Comparison of ENCODE assay signal across 10 mouse cellular contexts in the genomic region with DNA sequence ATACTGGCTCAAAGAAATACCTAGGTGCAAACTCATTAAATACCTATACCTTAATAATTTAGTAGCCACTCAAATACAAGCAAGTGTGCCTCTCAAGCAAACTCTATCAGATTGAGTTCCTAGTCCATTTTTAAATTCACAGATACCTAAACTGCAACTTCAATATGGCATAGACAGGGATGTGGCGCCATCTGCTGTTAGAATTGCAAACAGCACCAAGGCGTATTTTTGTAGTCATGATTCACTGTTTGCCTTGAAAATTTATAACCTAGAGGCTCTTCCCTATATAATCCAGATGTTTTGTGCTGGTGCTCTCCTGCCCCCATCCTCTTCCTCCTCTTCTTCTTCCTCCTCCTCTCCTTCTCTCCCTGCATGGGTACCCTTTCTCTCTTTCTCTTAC. TPM values are rescaled to one million over a fixed set of nuclear protein-coding genes. Genes with fewer than 3 reads are reported as not detected.
DNase-seq lines count a peak whose midpoint lies in the region; ATAC-seq and TF ChIP-seq lines count a peak whose summit lies in the region.
"Had no signal": no experiment of that assay in that cellular context is flagged by ENCODE, and none has a peak within 500 bp of the region (broad histone marks: within the 10 kb centered on the region; RNA-seq: fewer than 3 reads in every experiment).

No protein-coding gene starts in this region.

- TF ChIP-seq CTCF in heart, postnatal 0 days (IDR thresholded peaks at IDR 0.05; ENCODE audit: low read depth): peak; percentile 95
- peak; percentile 96 for TF ChIP-seq CTCF in left cerebral cortex, adult 2 months (IDR thresholded peaks at IDR 0.05)

- H3K4me2 ChIP-seq in heart, embryonic 12.5 days: no peak overlapping the region
- no peak overlapping the region for H3K4me2 ChIP-seq in heart, postnatal 0 days (ENCODE audit: low read depth, low read length)
- H3K4me2 ChIP-seq: embryonic facial prominence, embryonic 12.5 days; neural tube, embryonic 12.5 days had no signal

- TF ChIP-seq EP300 in heart, postnatal 0 days (IDR thresholded peaks at IDR 0.05; ENCODE audit: low read depth): no peak

- WGBS in heart, embryonic 12.5 days: 2% methylated on average over 2 of the region's 2 CpGs
- 0% methylated on average over 2 of the region's 2 CpGs for whole genome bisulfite sequencing in heart, postnatal 0 days

- H3K9ac ChIP-seq in heart, embryonic 12.5 days: no peak overlapping the region
- H3K9ac ChIP-seq in heart, postnatal 0 days (replicated peaks; ENCODE audit: low read depth, low read length): no peak overlapping the region
- H3K9ac ChIP-seq: embryonic facial prominence, embryonic 12.5 days; neural tube, embryonic 12.5 days had no signal

- no peaks in the 10 kb centered on the region for H3K27me3 ChIP-seq in heart, embryonic 12.5 days (replicated peaks)
- H3K27me3 ChIP-seq in heart, postnatal 0 days (ENCODE audit: control insufficient read depth, insufficient read depth, low read length): no peaks in the 10 kb centered on the region
- H3K27me3 ChIP-seq: embryonic facial prominence, embryonic 12.5 days; neural tube, embryonic 12.5 days had no signal

- no peaks in the 10 kb centered on the region for H3K36me3 ChIP-seq in heart, embryonic 12.5 days
- no peaks in the 10 kb centered on the region for H3K36me3 ChIP-seq in heart, postnatal 0 days (replicated peaks; ENCODE audit: control insufficient read depth, insufficient read depth, low read length)
- H3K36me3 ChIP-seq: embryonic facial prominence, embryonic 12.5 days; neural tube, embryonic 12.5 days had no signal

- H3K9me3 ChIP-seq in heart, embryonic 12.5 days (replicated peaks): no peaks in the 10 kb centered on the region
- H3K9me3 ChIP-seq in heart, postnatal 0 days (replicated peaks; ENCODE audit: control insufficient read depth, low read length): no peaks in the 10 kb centered on the region
- H3K9me3 ChIP-seq: embryonic facial prominence, embryonic 12.5 days; neural tube, embryonic 12.5 days had no signal

- H3K4me1 ChIP-seq in heart, embryonic 12.5 days (replicated peaks): peaks cover 20% of the 10 kb centered on the region
- H3K4me1 ChIP-seq in heart, postnatal 0 days (ENCODE audit: control insufficient read depth, insufficient read depth): no peaks in the 10 kb centered on the region

- peak; percentile 59 to 92 for DNase-seq in heart, adult 18-20 months
- peak; percentile 69 for DNase-seq in T-cell, adult 2 months (ENCODE audit: low spot score)
- peak; percentile 91 for DNase-seq in cerebellum, postnatal 25 days
- DNase-seq in heart, postnatal 0 days (ENCODE audit: low spot score): peak; percentile 69
- peak; percentile 81 to 90 for DNase-seq in left cerebral cortex, adult 2 months (ENCODE audit: extremely low spot score in 1 of 2, low spot score in 2 of 2)
- peak; percentile 71 to 80 for DNase-seq in natural killer cell, adult 2 months (ENCODE audit: low spot score in 2 of 2)
- DNase-seq in testis, postnatal 10 days (ENCODE audit: low spot score): peak; percentile 89

- H3K27ac ChIP-seq in heart, embryonic 12.5 days (ENCODE audit: poor library complexity, severe bottlenecking): no peak overlapping the region
- H3K27ac ChIP-seq in heart, postnatal 0 days (ENCODE audit: low read depth): no peak overlapping the region
- no peak overlapping the region for H3K27ac ChIP-seq in left cerebral cortex, adult 2 months
- H3K27ac ChIP-seq: embryonic facial prominence, embryonic 12.5 days; neural tube, embryonic 12.5 days had no signal

- H3K4me3 ChIP-seq in heart, embryonic 12.5 days: no peak overlapping the region
- H3K4me3 ChIP-seq in heart, postnatal 0 days (ENCODE audit: low read depth, low read length): no peak overlapping the region
- no peak overlapping the region for H3K4me3 ChIP-seq in left cerebral cortex, adult 2 months
- H3K4me3 ChIP-seq: embryonic facial prominence, embryonic 12.5 days; neural tube, embryonic 12.5 days had no signal

- intact Hi-C loops in left cerebral cortex, adult 2 months (cut with DNase I): loop anchor here (1.0 kb wide), 1 partner anchor 97 kb away; no protein-coding TSS in a partner anchor

- no peak for ATAC-seq in heart, embryonic 12.5 days (ENCODE audit: insufficient number of reproducible peaks, low FRiP score)
- no peak for ATAC-seq in heart, postnatal 0 days (ENCODE audit: insufficient read depth, low read depth)

RNA-seq across cellular contexts. Expression of gene Dnajc27, which starts 2.1 kb away (rescaled TPM):
- 10 to 100 TPM in 1 of 2 experiments, 1 to 10 TPM in 1; 8.7 to 10.0 TPM for total RNA-seq in heart, adult 18-20 months (2021)
- polyA plus RNA-seq in heart, embryonic 12.5 days (2016; fragmentation: Nextera tagmentation; extraction: Ambion mirVana): 10.1 and 10.6 TPM in 2 replicates
- 12.6 and 15.9 TPM in 2 replicates for total RNA-seq in heart, postnatal 0 days (2014; rRNA removed; ENCODE audit: low replicate concordance)
- polyA plus RNA-seq in heart, postnatal 0 days (2015; fragmentation: Nextera tagmentation; extraction: Ambion mirVana): 3.4 and 3.6 TPM in 2 replicates
- total RNA-seq in left cerebral cortex, adult 2 months (2021): 10 to 100 TPM; 91.0 to 95.8 TPM

RNA-seq across cellular contexts. Expression of gene Efr3b, which starts 41.6 kb away (rescaled TPM):
- 10 to 100 TPM in 1 of 2 experiments, 1 to 10 TPM in 1; 5.2 to 11.0 TPM for total RNA-seq in heart, adult 18-20 months (2021)
- polyA plus RNA-seq in heart, embryonic 12.5 days (2016; fragmentation: Nextera tagmentation; extraction: Ambion mirVana): 13.5 and 13.8 TPM in 2 replicates
- total RNA-seq in heart, postnatal 0 days (2014; rRNA removed; ENCODE audit: low replicate concordance): 6.8 TPM in 2 replicates
- polyA plus RNA-seq in heart, postnatal 0 days (2015; fragmentation: Nextera tagmentation; extraction: Ambion mirVana): 1.6 TPM in 2 replicates
- total RNA-seq in left cerebral cortex, adult 2 months (2021): 100 to 1,000 TPM; 104 to 114 TPM

RNA-seq across cellular contexts. Expression of gene Adcy3, which starts 52.6 kb away (rescaled TPM):
- total RNA-seq in heart, adult 18-20 months (2021): 1 to 10 TPM; 3.4 to 5.2 TPM
- polyA plus RNA-seq in heart, embryonic 12.5 days (2016; fragmentation: Nextera tagmentation; extraction: Ambion mirVana): 7.4 and 7.8 TPM in 2 replicates
- total RNA-seq in heart, postnatal 0 days (2014; rRNA removed; ENCODE audit: low replicate concordance): 5.6 and 7.5 TPM in 2 replicates
- 1.2 and 1.5 TPM in 2 replicates for polyA plus RNA-seq in heart, postnatal 0 days (2015; fragmentation: Nextera tagmentation; extraction: Ambion mirVana)
- 10 to 100 TPM; 51.4 to 53.8 TPM for total RNA-seq in left cerebral cortex, adult 2 months (2021)

Comparison
In these comparisons a context has a peak if more than half of its experiments do, and no peak if none do; other contexts are left out.
1. RNA of gene Efr3b, which starts 41.6 kb away (total RNA-seq): 104 to 114 TPM in left cerebral cortex, adult 2 months; 5.2 to 11.0 TPM in heart, adult 18-20 months and 6.8 TPM in heart, postnatal 0 days; every median in the first group is over 4 times any median in the second.
2. Peak in every context shown above with its lines, with median percentiles within 50 percentile points of each other: DNase-seq.